Mouse (Mus musculus): ENCODE data around the gene Tubg1.
"Not testable (repeated sequence)": the region's sequence is repeated elsewhere in the genome, so short reads cannot be mapped to it uniquely, and the experiment has no call there.

Gene Tubg1

GRCm38 (mm10) chr11:101103011-101103410 is 16.7 kb upstream of the Tubg1 start:
- no peak for DNase-seq (ENCODE audit: low spot score)

- no peak for DNase-seq (ENCODE audit: low spot score)
Measured at GRCm38 (mm10) chr11:101109351-101109750, 10.4 kb upstream of the Tubg1 start.

- DNase-seq (ENCODE audit: low spot score) = no peak
Measured at GRCm38 (mm10) chr11:101110708-101111107, 9.0 kb upstream of the Tubg1 start.

- no peak for DNase-seq (ENCODE audit: low spot score)
Measured at GRCm38 (mm10) chr11:101111178-101111577, 8.6 kb upstream of the Tubg1 start.

- DNase-seq (ENCODE audit: low spot score) = no peak
Measured at GRCm38 (mm10) chr11:101112186-101112585, 7.6 kb upstream of the Tubg1 start.

- no peak for DNase-seq (ENCODE audit: low spot score)
Measured at GRCm38 (mm10) chr11:101115564-101115963, 4.2 kb upstream of the Tubg1 start.

GRCm38 (mm10) chr11:101118105-101118504 is 1.6 kb upstream of the Tubg1 start:
- no peak for DNase-seq (ENCODE audit: low spot score)

- no peak for DNase-seq (ENCODE audit: low spot score)
Measured at GRCm38 (mm10) chr11:101119131-101119760, 492 bp upstream of the Tubg1 start.

GRCm38 (mm10) chr11:101120545-101121188 is 929 bp downstream of the Tubg1 start:
- peak; percentile 22 for DNase-seq (ENCODE audit: low spot score)

GRCm38 (mm10) chr11:101124494-101124893 is 4.8 kb downstream of the Tubg1 start:
- DNase-seq (ENCODE audit: low spot score) = not testable (repeated sequence)

GRCm38 (mm10) chr11:101125008-101125407 is 5.3 kb downstream of the Tubg1 start:
- not testable (repeated sequence) for DNase-seq (ENCODE audit: low spot score)

GRCm38 (mm10) chr11:101127075-101127474 is 7.3 kb downstream of the Tubg1 start:
- DNase-seq (ENCODE audit: low spot score) = no peak

- no peak for DNase-seq (ENCODE audit: low spot score)
Measured at GRCm38 (mm10) chr11:101128996-101129577, 9.3 kb downstream of the Tubg1 start.

GRCm38 (mm10) chr11:101130056-101130756 is 10.5 kb downstream of the Tubg1 start:
- no peak for DNase-seq (ENCODE audit: low spot score)

GRCm38 (mm10) chr11:101131187-101131586 is 11.4 kb downstream of the Tubg1 start:
- no peak for DNase-seq (ENCODE audit: low spot score)

- no peak for DNase-seq (ENCODE audit: low spot score)
Measured at GRCm38 (mm10) chr11:101131701-101132100, 12.0 kb downstream of the Tubg1 start.

- DNase-seq (ENCODE audit: low spot score) = no peak
Measured at GRCm38 (mm10) chr11:101133037-101133436, 13.3 kb downstream of the Tubg1 start.

- peak; percentile 75 for DNase-seq (ENCODE audit: low spot score)
Measured at GRCm38 (mm10) chr11:101134217-101134865, 14.6 kb downstream of the Tubg1 start.

GRCm38 (mm10) chr11:101137000-101137399 is 17.3 kb downstream of the Tubg1 start:
- DNase-seq (ENCODE audit: low spot score) = no peak

GRCm38 (mm10) chr11:101138536-101139181 is 18.9 kb downstream of the Tubg1 start:
- no peak for DNase-seq (ENCODE audit: low spot score)

GRCm38 (mm10) chr11:101140164-101140819 is 20.6 kb downstream of the Tubg1 start:
- DNase-seq (ENCODE audit: low spot score) = no peak

All from ovary, postnatal 36 days (tissue).